Mouse (Mus musculus) MEL (cell line): ENCODE results near the gene Btbd3. TPM values are rescaled to one million over a fixed set of nuclear protein-coding genes. Genes with fewer than 3 reads are reported as not detected.

Experiments used
- DNase-seq: peaks from one replicate; pipeline ENCODE4 v3.0.0; 2011; ENCODE audit warnings: low read depth, low spot score
- H3K27ac ChIP-seq: 2 replicates; pipeline ENCODE4 v1.5.1; 2012; ENCODE audit warnings: low read depth, mild to moderate bottlenecking, control low read depth, low read length, moderate library complexity; ENCODE audit not compliant: control insufficient read depth
- H3K27me3 ChIP-seq, 2 experiments: fragments of 150-350 bp in 1 of 2; sonication (generic) in 1 of 2; 2 replicates each; pipeline ENCODE4 v1.6.1; 2012; ENCODE audit warnings: low read length in 2 of 2, mild to moderate bottlenecking in 2 of 2, improper control_type of control experiment in 1 of 2, moderate library complexity in 1 of 2; ENCODE audit not compliant: insufficient read depth in 2 of 2, control insufficient read depth in 1 of 2
- H3K36me3 ChIP-seq, 2 experiments: 2 replicates each; pipeline ENCODE4 v1.6.1; 2012 to 2014; ENCODE audit warnings: low read length in 2 of 2, improper control_type of control experiment in 1 of 2, inconsistent platforms in 1 of 2, mild to moderate bottlenecking in 1 of 2; ENCODE audit not compliant: insufficient read depth in 2 of 2, control insufficient read depth in 1 of 2
- H3K4me1 ChIP-seq, 2 experiments: fragments of 150-350 bp in 1 of 2; sonication (generic) in 1 of 2; 2 replicates each; pipeline ENCODE4 v1.6.1; 2012; ENCODE audit warnings: low read length in 2 of 2, improper control_type of control experiment in 1 of 2, mild to moderate bottlenecking in 1 of 2; ENCODE audit not compliant: insufficient read depth in 2 of 2, control insufficient read depth in 1 of 2
- H3K4me3 ChIP-seq, 2 experiments: fragments of 150-350 bp in 1 of 2; sonication (generic) in 1 of 2; 2 replicates each; pipeline ENCODE4 v1.5.1; 2012; ENCODE audit warnings: low read depth in 2 of 2, low read length in 2 of 2, mild to moderate bottlenecking in 2 of 2, moderate library complexity in 2 of 2, control low read depth in 1 of 2, improper control_type of control experiment in 1 of 2; ENCODE audit not compliant: control insufficient read depth in 1 of 2, insufficient read depth in 1 of 2
- H3K79me2 ChIP-seq: 2 replicates; pipeline ENCODE4 v1.6.1; 2012; ENCODE audit warnings: mild to moderate bottlenecking, low read length, moderate library complexity; ENCODE audit not compliant: control insufficient read depth, poor library complexity, insufficient read depth
- H3K9ac ChIP-seq: 2 replicates; pipeline ENCODE4 v1.6.1; 2012; ENCODE audit warnings: low read depth, mild to moderate bottlenecking, control low read depth, low read length, moderate library complexity; ENCODE audit not compliant: control insufficient read depth, poor library complexity, severe bottlenecking
- H3K9me3 ChIP-seq: fragments of 150-350 bp; sonication (generic); replicated peaks from 2 replicates; pipeline ENCODE4 v1.6.1; 2012; ENCODE audit warnings: mild to moderate bottlenecking, low read length, improper control_type of control experiment, moderate library complexity; ENCODE audit not compliant: insufficient read depth
- CHD2 ChIP-seq: IDR thresholded peaks from 2 replicates; pipeline ENCODE4 v1.6.1; 2011; ENCODE audit warnings: low read length, improper control_type of control experiment
- CTCF ChIP-seq, 3 experiments: IDR thresholded peaks in 2 of 3; conservative IDR thresholded peaks in 1 of 3; 2 replicates each; pipeline ENCODE4 v1.5.1; 2011 to 2012; ENCODE audit warnings: low read length in 3 of 3, low read depth in 2 of 3, mild to moderate bottlenecking in 2 of 3, improper control_type of control experiment in 1 of 3, inconsistent platforms in 1 of 3, mixed read lengths in 1 of 3, moderate library complexity in 1 of 3; ENCODE audit not compliant: control insufficient read depth in 1 of 3, insufficient read depth in 1 of 3, poor library complexity in 1 of 3, severe bottlenecking in 1 of 3
- EP300 ChIP-seq, 2 experiments: IDR thresholded peaks; 2 replicates each; pipeline ENCODE4 v1.6.1; 2011; ENCODE audit warnings: improper control_type of control experiment in 2 of 2, low read length in 2 of 2, low read depth in 1 of 2, mild to moderate bottlenecking in 1 of 2
- GABPA ChIP-seq: IDR thresholded peaks from 2 replicates; pipeline ENCODE4 v1.6.1; 2012; ENCODE audit warnings: low read depth, mild to moderate bottlenecking, inconsistent platforms, low read length, improper control_type of control experiment, moderate library complexity
- HCFC1 ChIP-seq: IDR thresholded peaks from 2 replicates; pipeline ENCODE4 v1.6.1; 2012; ENCODE audit warnings: low read depth, mild to moderate bottlenecking, inconsistent platforms, low read length, improper control_type of control experiment, moderate library complexity
- MAZ ChIP-seq: IDR thresholded peaks from 2 replicates; pipeline ENCODE4 v1.6.1; 2012; ENCODE audit warnings: low read depth, mild to moderate bottlenecking, inconsistent platforms, low read length, improper control_type of control experiment
- MXI1 ChIP-seq: IDR thresholded peaks from 2 replicates; pipeline ENCODE4 v1.6.1; 2011; ENCODE audit warnings: mild to moderate bottlenecking, low read depth, low read length, improper control_type of control experiment
- MYC ChIP-seq: IDR thresholded peaks from 2 replicates; pipeline ENCODE4 v1.6.1; 2011; ENCODE audit warnings: low read depth, mild to moderate bottlenecking, low read length, improper control_type of control experiment, moderate library complexity
- NELFE ChIP-seq: IDR thresholded peaks from 2 replicates; pipeline ENCODE4 v1.6.1; 2011; ENCODE audit warnings: low read depth, low read length, improper control_type of control experiment
- RAD21 ChIP-seq: IDR thresholded peaks from 2 replicates; pipeline ENCODE4 v1.6.1; 2011; ENCODE audit warnings: mild to moderate bottlenecking, low read depth, low read length, improper control_type of control experiment
- SMC3 ChIP-seq: IDR thresholded peaks from 2 replicates; pipeline ENCODE4 v1.6.1; 2011; ENCODE audit warnings: low read depth, low read length, improper control_type of control experiment
- TBP ChIP-seq: IDR thresholded peaks from 2 replicates; pipeline ENCODE4 v1.8.0; 2011; ENCODE audit warnings: low read depth, low read length, improper control_type of control experiment
- UBTF ChIP-seq: IDR thresholded peaks from 2 replicates; pipeline ENCODE4 v1.6.1; 2012; ENCODE audit warnings: low read depth, mild to moderate bottlenecking, inconsistent platforms, low read length, improper control_type of control experiment, moderate library complexity, borderline replicate concordance; ENCODE audit not compliant: insufficient read depth
- USF1 ChIP-seq: IDR thresholded peaks from 2 replicates; pipeline ENCODE4 v1.6.1; 2014; ENCODE audit warnings: low read depth, mild to moderate bottlenecking, inconsistent platforms, low read length, improper control_type of control experiment, moderate library complexity
- USF2 ChIP-seq, 2 experiments: IDR thresholded peaks; 2 replicates each; pipeline ENCODE4 v1.6.1; 2011 to 2012; ENCODE audit warnings: improper control_type of control experiment in 2 of 2, low read length in 2 of 2, borderline replicate concordance in 1 of 2, inconsistent platforms in 1 of 2, low read depth in 1 of 2, mild to moderate bottlenecking in 1 of 2; ENCODE audit not compliant: insufficient read depth in 1 of 2
- ZKSCAN1 ChIP-seq: IDR thresholded peaks from 2 replicates; pipeline ENCODE4 v1.6.1; 2012; ENCODE audit warnings: low read depth, mild to moderate bottlenecking, inconsistent platforms, low read length, improper control_type of control experiment, moderate library complexity
- ZMIZ1 ChIP-seq: IDR thresholded peaks from 2 replicates; pipeline ENCODE4 v1.6.1; 2012; ENCODE audit warnings: low read depth, mild to moderate bottlenecking, inconsistent platforms, low read length, improper control_type of control experiment, moderate library complexity
- polyA plus RNA-seq, 2 experiments: library from polyadenylated mRNA; stranded (reverse) in 1 of 2; unstranded in 1 of 2; fragments of >175 nt in 1 of 2; fragments of >200 nt in 1 of 2; gene quantifications; 2 replicates each; pipeline versions ENCODE4 v1.2.1 to v1.2.4; 2012; ENCODE audit warnings: low replicate concordance in 2 of 2, low read depth in 1 of 2; ENCODE audit not compliant: insufficient read length in 2 of 2, insufficient read depth in 1 of 2, missing spikeins in 1 of 2
- total RNA-seq: library from RNA; depleted of rRNA; stranded (reverse); fragments of 300-350 nt; gene quantifications from 2 replicates; pipeline ENCODE4 v1.2.3, GENCODE M21; 2012

Btbd3 gene
- total and polyA plus RNA-seq, 3 experiments, result not detected

- no peak overlapping the region for H3K27ac ChIP-seq
- H3K4me3 ChIP-seq, result no peak overlapping the region
- H3K4me1 ChIP-seq, result no peaks in the 10 kb centered on the region
- TF ChIP-seq MXI1, result no peak
- TF ChIP-seq, all 39 proteins: peak for 0
- DNase-seq, result no peak
- Histone ChIP-seq H3K27me3 (no peaks in the 10 kb centered on the region), H3K9me3 (no peaks in the 10 kb centered on the region), H3K79me2 (no peaks in the 10 kb centered on the region), H3K36me3 (no peaks in the 10 kb centered on the region), H3K9ac (no peak overlapping the region)
Observed at GRCm38 (mm10) chr2:138294286-138294685, 37.9 kb downstream of the Btbd3 start.

GRCm38 (mm10) chr2:138306236-138306635 is 49.9 kb downstream of the Btbd3 start:
- Histone ChIP-seq H3K9me3 (no peaks in the 10 kb centered on the region), H3K36me3 (no peaks in the 10 kb centered on the region), H3K27ac (no peak overlapping the region), H3K9ac (no peak overlapping the region), H3K4me1 (no peaks in the 10 kb centered on the region), H3K79me2 (no peaks in the 10 kb centered on the region), H3K27me3 (no peaks in the 10 kb centered on the region), H3K4me3 (no peak overlapping the region)
- DNase-seq, result no peak
- TF ChIP-seq TBP (no peak), CHD2 (no peak), USF1 (no peak), GABPA (no peak), UBTF (no peak), RAD21 (no peak), ZMIZ1 (no peak), MYC (no peak), SMC3 (no peak), CTCF (IDR thresholded peaks at IDR 0.05 in 2 of 3, conservative IDR thresholded peaks at IDR 0.05 in 1 of 3; ENCODE audit: control insufficient read depth in 1 of 3, insufficient read depth in 1 of 3, low read depth in 2 of 3, low read length in 3 of 3, poor library complexity in 1 of 3, severe bottlenecking in 1 of 3) (no peak), USF2 (IDR thresholded peaks at IDR 0.05; ENCODE audit: borderline replicate concordance in 1 of 2, insufficient read depth in 1 of 2, low read depth in 1 of 2, low read length in 2 of 2) (no peak), NELFE (no peak), HCFC1 (no peak), MAZ (no peak), EP300 (IDR thresholded peaks at IDR 0.05; ENCODE audit: low read depth in 1 of 2, low read length in 2 of 2) (no peak), ZKSCAN1 (no peak)
